Comparison of ENCODE assay signal across 8 mouse cellular contexts in genomic region chr9:91364127-91364970, GRCm38 (mm10). TPM values are rescaled to one million over a fixed set of nuclear protein-coding genes. Genes with fewer than 3 reads are reported as not detected.
A peak's percentile ranks its signal among the peaks of the same experiment; 100 is the strongest.
DNase-seq lines count a peak whose midpoint lies in the region; ATAC-seq lines count a peak whose summit lies in the region.

No protein-coding gene starts in this region.

- no peaks in the 10 kb centered on the region for H3K36me3 ChIP-seq in kidney, embryonic 16.5 days (ENCODE audit: insufficient read depth, low read length)

- peak overlapping the region; percentile 34 for H3K4me2 ChIP-seq in kidney, embryonic 16.5 days (replicated peaks; ENCODE audit: low read depth, low read length)

- H3K27ac ChIP-seq in kidney, embryonic 16.5 days (ENCODE audit: low read length) = no peak overlapping the region

- peaks cover 11% of the 10 kb centered on the region; the same call in 1 of the 2 replicates for H3K4me1 ChIP-seq in kidney, embryonic 16.5 days (ENCODE audit: insufficient read depth, low read length)

- H3K4me3 ChIP-seq in kidney, embryonic 16.5 days (ENCODE audit: low read length) = peak overlapping the region; percentile 34

- no peak for DNase-seq in kidney, adult 9 months
- DNase-seq in cerebellum, adult 9-10 months = peak; percentile 65
- DNase-seq in T-cell, adult 2 months (ENCODE audit: low spot score) = no peak
- DNase-seq in spleen, adult 18-20 months = no peak
- DNase-seq in frontal cortex, postnatal 25 days (ENCODE audit: low spot score in 2 of 2) = no peak

- WGBS in kidney, embryonic 16.5 days = under 1% methylated on average over 77 of the region's 77 CpGs

- no peaks in the 10 kb centered on the region for H3K9me3 ChIP-seq in kidney, embryonic 16.5 days (ENCODE audit: low read length)

- no peak overlapping the region for H3K9ac ChIP-seq in kidney, embryonic 16.5 days (replicated peaks; ENCODE audit: low read length)

- peak; percentile 68 for ATAC-seq in kidney, embryonic 16.5 days (ENCODE audit: low FRiP score, low TSS enrichment)
- peak; percentile 47 to 48 for ATAC-seq in hematopoietic stem cell, adult 5-6 weeks (replicated peaks in 1 of 2; ENCODE audit: insufficient read depth in 1 of 2, low FRiP score in 2 of 2, low TSS enrichment in 1 of 2, low read depth in 1 of 2, poor library complexity in 2 of 2, severe bottlenecking in 2 of 2)
- peak; percentile 44 for ATAC-seq in megakaryocyte-erythroid progenitor cell, adult 5-6 weeks (replicated peaks; ENCODE audit: low FRiP score, low TSS enrichment, poor library complexity, severe bottlenecking)

- peaks cover 96% of the 10 kb centered on the region for H3K27me3 ChIP-seq in kidney, embryonic 16.5 days (ENCODE audit: insufficient read depth, low read length)

RNA-seq across cellular contexts. Expression of gene Zic1, which starts 1.3 kb away (rescaled TPM):
- not detected in 2 replicates for polyA plus RNA-seq in kidney, embryonic 16.5 days (2015; fragmentation: Nextera tagmentation; extraction: Ambion mirVana)
- total RNA-seq in hematopoietic stem cell, adult 5-6 weeks (2017) = not detected in 2 replicates
- total RNA-seq in megakaryocyte-erythroid progenitor cell, adult 5-6 weeks (2014; fragmentation: Nextera tagmentation) = not detected in 2 replicates
- total RNA-seq in megakaryocyte-erythroid progenitor cell, adult 5-6 weeks (2017) = not detected in 2 replicates

RNA-seq across cellular contexts. Expression of gene Zic4, which starts 2.1 kb away (rescaled TPM):
- polyA plus RNA-seq in kidney, embryonic 16.5 days (2015; fragmentation: Nextera tagmentation; extraction: Ambion mirVana) = not detected in 2 replicates
- not detected in 2 replicates for total RNA-seq in hematopoietic stem cell, adult 5-6 weeks (2017)
- not detected in 2 replicates for total RNA-seq in megakaryocyte-erythroid progenitor cell, adult 5-6 weeks (2014; fragmentation: Nextera tagmentation)
- not detected in 2 replicates for total RNA-seq in megakaryocyte-erythroid progenitor cell, adult 5-6 weeks (2017)
